Mouse (Mus musculus) testis, adult 2 months (tissue): ENCODE data around the gene Kcnmb1.

Source experiments
- CTCF ChIP-seq: fragments of 200-500 bp; IDR thresholded peaks from 2 replicates; pipeline ENCODE4 v1.5.1; 2012; ENCODE audit warnings: low read depth, mild to moderate bottlenecking, inconsistent platforms, low read length, moderate library complexity; ENCODE audit not compliant: control insufficient read depth, insufficient read depth, insufficient replicate concordance
- POLR2A ChIP-seq: fragments of 200-500 bp; IDR thresholded peaks from 2 replicates; pipeline ENCODE4 v1.6.1; 2012; ENCODE audit warnings: low read depth, mild to moderate bottlenecking, inconsistent platforms, low read length, moderate library complexity; ENCODE audit not compliant: control insufficient read depth

DNA sequence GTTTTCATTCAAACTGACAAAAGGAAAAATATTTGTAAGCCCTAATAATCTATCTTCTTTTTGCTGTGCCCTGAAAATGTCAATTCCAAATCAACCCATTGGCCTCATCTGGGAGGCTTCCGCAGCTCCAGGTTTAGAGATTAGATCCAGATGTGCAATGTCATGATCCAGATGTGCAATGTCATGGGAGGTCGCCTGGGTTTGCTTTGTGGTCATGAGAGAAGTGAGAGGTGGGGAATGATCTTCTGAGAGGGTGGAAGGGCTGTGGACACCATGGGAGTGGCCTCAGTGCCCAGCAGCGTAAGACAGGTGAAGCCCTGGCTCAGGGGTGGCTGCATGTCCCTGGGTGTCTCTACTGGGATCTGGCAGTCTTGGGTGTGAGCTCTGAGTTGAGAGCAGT lies 39.8 kb upstream of the Kcnmb1 start:
- TF ChIP-seq CTCF (no peak), POLR2A (no peak)
